Mouse (Mus musculus) ES-E14 (cell line): ENCODE data around the gene Ski.

ENCODE experiments used
- CHD2 ChIP-seq: IDR thresholded peaks from 2 replicates; pipeline ENCODE4 v1.6.1; 2014; ENCODE audit warnings: mild to moderate bottlenecking, low read depth, low read length, inconsistent platforms
- HCFC1 ChIP-seq: IDR thresholded peaks from 2 replicates; pipeline ENCODE4 v1.6.1; 2012; ENCODE audit warnings: low read length, inconsistent platforms, borderline replicate concordance; ENCODE audit not compliant: insufficient read depth
- MAFK ChIP-seq: IDR thresholded peaks from 2 replicates; pipeline ENCODE4 v1.6.1; 2014; ENCODE audit warnings: mild to moderate bottlenecking, low read depth, low read length, inconsistent platforms; ENCODE audit not compliant: insufficient read depth
- ZC3H11A ChIP-seq: IDR thresholded peaks from 2 replicates; pipeline ENCODE4 v1.6.1; 2012; ENCODE audit warnings: low read depth, mild to moderate bottlenecking, inconsistent platforms, low read length, borderline replicate concordance
- ZNF384 ChIP-seq: IDR thresholded peaks from 2 replicates; pipeline ENCODE4 v1.6.1; 2012; ENCODE audit warnings: low read depth, low read length, inconsistent platforms

DNA sequence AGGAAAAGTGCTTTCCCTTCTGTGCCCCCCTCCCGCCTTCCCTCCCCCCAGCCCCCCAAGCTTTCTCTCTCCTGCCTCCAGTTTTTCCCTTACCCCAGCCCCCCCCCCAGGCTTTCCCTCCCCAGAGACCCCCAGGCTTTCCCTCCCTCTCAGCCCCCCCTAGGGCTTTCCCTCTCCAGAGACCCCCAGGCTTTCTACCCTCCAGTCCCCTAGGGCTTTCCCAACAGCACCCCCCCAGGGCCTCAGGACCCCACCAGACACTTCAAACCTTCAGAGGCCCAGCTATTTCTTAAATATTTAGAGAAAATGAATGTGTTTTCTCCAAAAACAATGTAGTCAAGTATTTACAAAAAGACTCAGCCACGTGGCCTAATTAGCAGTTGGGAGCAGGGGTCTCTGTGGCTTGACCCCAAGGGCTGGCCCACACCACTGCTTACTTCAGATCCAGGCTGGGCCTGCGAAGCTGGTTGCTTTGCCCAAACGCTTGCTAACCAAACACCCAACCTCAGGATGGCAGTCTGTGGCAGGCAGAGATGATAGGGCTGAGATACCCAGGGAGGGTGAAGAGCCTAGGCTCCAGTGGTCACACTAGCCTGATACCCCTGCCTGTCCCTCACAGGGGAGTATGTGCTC, 77.7 kb downstream of the Ski start:
- no peak for TF ChIP-seq CHD2
- no peak for TF ChIP-seq HCFC1
- no peak for TF ChIP-seq ZNF384
- no peak for TF ChIP-seq ZC3H11A
- no peak for TF ChIP-seq MAFK
